Mouse (Mus musculus) CH12.LX (cell line): ENCODE measurements around the gene Cldn8.

Experiments
- CHD2 ChIP-seq: IDR thresholded peaks from 2 replicates; pipeline ENCODE4 v1.6.1; 2011; ENCODE audit warnings: low read length, improper control_type of control experiment
- CTCF ChIP-seq, 2 experiments: IDR thresholded peaks in 1 of 2; conservative IDR thresholded peaks in 1 of 2; 2 replicates each; pipeline ENCODE4 v1.5.1; 2011 to 2012; ENCODE audit warnings: low read depth in 2 of 2, low read length in 2 of 2, improper control_type of control experiment in 1 of 2, inconsistent platforms in 1 of 2, mild to moderate bottlenecking in 1 of 2, moderate library complexity in 1 of 2
- E2F4 ChIP-seq: IDR thresholded peaks from 2 replicates; pipeline ENCODE4 v1.6.1; 2011; ENCODE audit warnings: low read depth, low read length, improper control_type of control experiment; ENCODE audit not compliant: insufficient replicate concordance
- MAZ ChIP-seq: IDR thresholded peaks from 2 replicates; pipeline ENCODE4 v1.6.1; 2012; ENCODE audit warnings: low read depth, mild to moderate bottlenecking, inconsistent platforms, low read length, improper control_type of control experiment, moderate library complexity
- MEF2A ChIP-seq: IDR thresholded peaks from 2 replicates; pipeline ENCODE4 v1.6.1; 2014; ENCODE audit warnings: low read depth, mild to moderate bottlenecking, inconsistent platforms, low read length, improper control_type of control experiment, borderline replicate concordance
- POLR2A ChIP-seq: IDR thresholded peaks from 2 replicates; pipeline ENCODE4 v1.6.1; 2011; ENCODE audit warnings: low read depth, mild to moderate bottlenecking, improper control_type of control experiment, low read length
- SIN3A ChIP-seq: IDR thresholded peaks from 2 replicates; pipeline ENCODE4 v1.6.1; 2012; ENCODE audit warnings: low read length, improper control_type of control experiment, inconsistent platforms
- USF1 ChIP-seq: IDR thresholded peaks from 2 replicates; pipeline ENCODE4 v1.6.1; 2014; ENCODE audit warnings: low read depth, mild to moderate bottlenecking, inconsistent platforms, low read length, improper control_type of control experiment
- ZC3H11A ChIP-seq: IDR thresholded peaks from 2 replicates; pipeline ENCODE4 v1.6.1; 2012; ENCODE audit warnings: low read depth, mild to moderate bottlenecking, inconsistent platforms, low read length, improper control_type of control experiment
- ZKSCAN1 ChIP-seq: IDR thresholded peaks from 2 replicates; pipeline ENCODE4 v1.6.1; 2012; ENCODE audit warnings: low read depth, inconsistent platforms, low read length, improper control_type of control experiment, borderline replicate concordance

GRCm38 (mm10) chr16:88511348-88511747 is 51.6 kb downstream of the Cldn8 start:
- TF ChIP-seq MEF2A (no peak), SIN3A (no peak), ZKSCAN1 (no peak), CTCF (conservative IDR thresholded peaks at IDR 0.05 in 1 of 2, IDR thresholded peaks at IDR 0.05 in 1 of 2; ENCODE audit: low read depth in 2 of 2, low read length in 2 of 2) (no peak), CHD2 (no peak), MAZ (no peak), E2F4 (no peak), POLR2A (no peak), USF1 (no peak), ZC3H11A (no peak)
